Mouse (Mus musculus): ENCODE results near the gene Cel. TPM values are rescaled to one million over a fixed set of nuclear protein-coding genes. Genes with fewer than 3 reads are reported as not detected.

Gene Cel
- polyA plus RNA-seq, 1 experiment from 2014 or later, result not detected

DNA sequence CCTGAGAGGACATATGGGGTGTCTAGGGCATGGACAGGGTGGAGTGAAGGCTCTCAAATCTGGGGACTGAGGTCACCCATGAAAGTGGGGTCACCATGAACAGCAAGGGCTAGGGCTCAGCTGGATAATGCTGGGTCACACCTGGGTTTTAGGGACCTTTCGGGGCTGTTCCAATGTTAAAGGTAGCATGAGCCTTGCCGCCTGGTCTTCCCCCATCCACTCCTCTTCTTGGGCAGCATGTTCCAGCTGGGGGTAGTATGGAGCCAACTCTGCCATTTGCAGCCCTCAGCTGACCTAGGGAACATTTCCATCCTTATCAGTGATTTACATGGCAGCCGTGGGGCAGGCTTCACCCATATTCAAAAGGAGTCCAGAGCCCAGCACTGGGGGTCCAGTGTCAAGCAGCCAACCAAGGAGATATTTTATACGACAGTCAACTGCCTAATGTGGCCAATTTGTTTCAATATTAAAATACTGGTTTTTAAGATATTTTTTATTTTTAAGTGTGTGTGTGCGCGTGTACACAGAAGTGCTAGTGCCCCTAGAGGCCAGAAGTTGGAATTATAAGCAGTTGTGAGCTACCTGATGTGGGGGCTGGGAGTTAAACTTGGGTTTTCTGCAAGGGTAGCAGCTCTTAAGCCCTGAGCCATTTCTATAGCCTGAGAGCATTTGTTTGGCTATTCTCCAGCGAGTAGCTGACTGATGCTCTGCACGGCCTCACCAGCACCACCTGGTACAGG, 43.6 kb upstream of the Cel start:
- Histone ChIP-seq H3K4me3 (ENCODE audit: low read depth, low read length) (no peak overlapping the region), H3K27me3 (ENCODE audit: insufficient read depth, low read length) (no peaks in the 10 kb centered on the region), H3K36me3 (ENCODE audit: insufficient read depth) (no peaks in the 10 kb centered on the region), H3K4me1 (ENCODE audit: insufficient read depth) (no peaks in the 10 kb centered on the region), H3K9ac (no peak overlapping the region), H3K9me3 (ENCODE audit: low read depth, low read length) (no peaks in the 10 kb centered on the region), H3K27ac (ENCODE audit: low read depth) (no peak overlapping the region), H3K4me2 (no peak overlapping the region)
- WGBS, result 58% methylated on average over 8 of the region's 8 CpGs
- ATAC-seq (ENCODE audit: insufficient read depth) (no peak), DNase-seq (peak; percentile 47)
- TF ChIP-seq CTCF (IDR thresholded peaks at IDR 0.05; ENCODE audit: low read depth), result peak; percentile 48

DNA sequence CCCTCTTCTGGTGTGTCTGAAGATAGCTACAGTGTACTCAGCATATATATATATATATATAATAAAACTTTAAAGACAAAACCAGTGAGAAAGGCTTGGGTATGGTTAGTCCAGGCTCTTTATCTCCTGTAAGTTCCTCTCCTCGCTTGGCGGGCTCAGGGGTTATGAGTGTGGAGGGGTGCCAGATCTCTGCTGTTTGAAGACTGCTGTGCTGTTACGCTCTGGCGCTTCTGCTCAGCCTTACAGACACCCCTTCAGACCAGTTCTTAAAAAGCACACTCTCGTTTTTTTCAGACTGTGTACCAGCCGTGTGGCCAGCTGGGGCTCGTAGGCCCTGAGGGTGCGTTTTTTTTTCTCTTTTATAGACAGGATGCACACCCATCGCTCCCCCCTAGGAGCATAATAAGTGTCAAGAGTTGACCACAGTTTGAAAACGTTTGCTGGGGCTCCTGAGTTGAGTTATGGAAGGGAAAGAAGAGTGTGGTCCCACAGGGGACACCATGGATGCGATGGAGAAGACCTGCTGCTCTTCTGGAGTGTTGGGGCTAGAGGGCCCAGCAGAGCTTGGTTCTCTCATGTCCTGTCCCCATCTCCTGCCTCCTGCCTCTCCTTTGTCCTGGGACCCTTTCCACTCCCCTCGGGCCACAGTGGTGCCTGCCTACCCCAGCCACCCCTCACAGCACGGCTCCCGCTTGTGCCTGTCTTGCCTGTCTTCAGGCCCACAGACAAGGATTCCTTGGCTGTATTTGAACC, 42.8 kb upstream of the Cel start:
- no peak for DNase-seq
- Histone ChIP-seq H3K27ac (ENCODE audit: low read depth) (no peak overlapping the region), H3K4me3 (ENCODE audit: low read depth, low read length) (no peak overlapping the region), H3K4me1 (ENCODE audit: insufficient read depth) (no peaks in the 10 kb centered on the region), H3K36me3 (ENCODE audit: insufficient read depth) (no peaks in the 10 kb centered on the region), H3K27me3 (ENCODE audit: insufficient read depth, low read length) (no peaks in the 10 kb centered on the region), H3K9me3 (ENCODE audit: low read depth, low read length) (no peaks in the 10 kb centered on the region), H3K9ac (no peak overlapping the region), H3K4me2 (no peak overlapping the region)
- no peak for TF ChIP-seq CTCF (IDR thresholded peaks at IDR 0.05; ENCODE audit: low read depth)
- ATAC-seq (ENCODE audit: insufficient read depth), result no peak
- 63% methylated on average over 14 of the region's 14 CpGs for WGBS

DNA sequence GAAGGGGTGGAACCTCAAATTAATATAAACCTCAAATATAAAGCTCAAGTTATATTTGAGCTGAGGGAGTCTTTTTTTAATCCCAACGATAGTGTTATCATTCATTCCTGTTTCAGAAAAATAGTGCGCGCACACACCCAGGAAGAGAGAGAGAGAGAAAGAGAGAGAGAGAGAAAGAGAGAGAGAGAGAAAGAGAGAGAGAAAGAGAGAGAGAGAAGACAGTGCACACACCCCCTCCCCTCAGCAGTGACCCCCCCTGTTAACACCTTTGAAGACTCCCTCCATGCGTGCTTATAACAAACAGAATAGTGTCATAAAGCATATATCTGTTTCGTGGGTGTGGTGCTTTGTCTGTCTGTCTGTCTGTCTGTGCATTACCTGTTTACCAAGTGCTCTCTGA, 40.3 kb upstream of the Cel start:
- no peaks in the 10 kb centered on the region for H3K27me3 ChIP-seq (ENCODE audit: insufficient read depth, low read length)
- TF ChIP-seq CTCF (IDR thresholded peaks at IDR 0.05; ENCODE audit: low read depth), result no peak
- H3K36me3 ChIP-seq (ENCODE audit: insufficient read depth), result no peaks in the 10 kb centered on the region
- ATAC-seq (ENCODE audit: insufficient read depth), result no peak
- no peak overlapping the region for H3K4me3 ChIP-seq (ENCODE audit: low read depth, low read length)
- H3K4me2 ChIP-seq, result no peak overlapping the region
- DNase-seq, result no peak
- H3K4me1 ChIP-seq (ENCODE audit: insufficient read depth), result no peaks in the 10 kb centered on the region
- no peaks in the 10 kb centered on the region for H3K9me3 ChIP-seq (ENCODE audit: low read depth, low read length)
- no peak overlapping the region for H3K27ac ChIP-seq (ENCODE audit: low read depth)
- H3K9ac ChIP-seq, result no peak overlapping the region
- 82% methylated on average over 5 of the region's 5 CpGs for WGBS

DNA sequence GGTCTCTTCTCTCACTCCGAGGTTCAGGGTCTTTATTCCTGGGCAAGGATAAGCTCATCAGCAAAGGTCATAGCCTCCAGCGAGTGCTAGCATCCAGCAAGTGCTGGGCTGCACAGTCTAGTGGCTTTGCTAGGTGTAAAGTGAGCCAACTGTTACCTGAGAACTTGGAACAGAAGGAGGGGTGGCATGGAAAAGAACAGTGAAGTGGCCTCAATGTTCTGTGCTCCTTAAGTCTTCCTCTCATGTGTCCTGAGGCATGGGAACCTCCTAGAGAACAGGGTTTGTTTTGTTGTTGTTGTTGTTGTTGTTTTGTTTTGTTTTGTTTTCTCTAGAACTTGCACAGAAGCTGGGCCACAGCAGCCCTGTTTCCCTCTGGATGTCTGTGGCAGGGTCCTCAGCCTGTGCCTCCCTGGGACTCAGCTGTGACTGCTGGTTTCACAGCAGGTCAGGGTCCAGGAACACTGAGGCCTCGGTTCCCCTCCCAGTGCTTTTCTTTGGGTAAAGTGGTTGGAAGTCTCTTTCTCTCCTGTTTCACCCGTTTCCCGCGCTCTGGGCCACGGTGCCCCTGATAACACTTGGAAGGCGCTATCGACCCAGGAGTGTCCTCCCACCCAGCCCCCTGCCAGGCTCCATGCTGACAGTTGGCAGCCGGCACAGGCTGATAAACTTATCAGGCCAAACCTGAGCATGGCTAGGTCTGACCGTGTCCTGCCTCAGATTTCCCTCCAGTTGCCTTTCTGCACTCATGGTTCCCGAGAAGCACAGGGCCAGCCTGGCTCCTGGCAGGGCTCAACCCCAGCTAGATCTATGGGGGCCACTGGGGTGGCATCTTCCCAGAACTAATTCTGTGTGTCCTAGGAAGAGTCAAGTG, 38.8 kb upstream of the Cel start:
- TF ChIP-seq CTCF (IDR thresholded peaks at IDR 0.05; ENCODE audit: low read depth), result no peak
- Histone ChIP-seq H3K9ac (no peak overlapping the region), H3K27me3 (ENCODE audit: insufficient read depth, low read length) (no peaks in the 10 kb centered on the region), H3K36me3 (ENCODE audit: insufficient read depth) (no peaks in the 10 kb centered on the region), H3K9me3 (ENCODE audit: low read depth, low read length) (no peaks in the 10 kb centered on the region), H3K4me2 (no peak overlapping the region), H3K27ac (ENCODE audit: low read depth) (no peak overlapping the region), H3K4me3 (ENCODE audit: low read depth, low read length) (no peak overlapping the region), H3K4me1 (ENCODE audit: insufficient read depth) (no peaks in the 10 kb centered on the region)
- peak; percentile 41; the same call in 1 of the 2 replicates for ATAC-seq (ENCODE audit: insufficient read depth)
- DNase-seq, result no peak
- 41% methylated on average over 12 of the region's 12 CpGs for WGBS

DNA sequence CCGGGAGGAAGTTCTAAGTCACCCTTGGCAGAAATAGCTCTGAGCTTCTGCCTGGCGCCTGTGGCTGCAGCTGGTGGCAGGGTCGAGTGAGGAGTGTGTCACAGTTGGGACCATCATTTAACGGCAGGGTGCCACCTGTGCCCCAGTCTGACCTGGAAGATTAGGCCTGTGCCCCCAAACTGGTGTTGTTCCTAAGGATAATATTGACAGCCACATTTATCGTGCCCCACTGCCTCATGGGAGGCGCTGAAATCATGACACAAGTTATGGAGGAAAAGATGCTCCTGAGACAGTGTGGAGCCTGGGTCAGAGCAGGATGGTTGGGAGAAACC, 36.3 kb upstream of the Cel start:
- WGBS, result 59% methylated on average over 6 of the region's 6 CpGs
- Histone ChIP-seq H3K4me2 (no peak overlapping the region), H3K9ac (no peak overlapping the region)

DNA sequence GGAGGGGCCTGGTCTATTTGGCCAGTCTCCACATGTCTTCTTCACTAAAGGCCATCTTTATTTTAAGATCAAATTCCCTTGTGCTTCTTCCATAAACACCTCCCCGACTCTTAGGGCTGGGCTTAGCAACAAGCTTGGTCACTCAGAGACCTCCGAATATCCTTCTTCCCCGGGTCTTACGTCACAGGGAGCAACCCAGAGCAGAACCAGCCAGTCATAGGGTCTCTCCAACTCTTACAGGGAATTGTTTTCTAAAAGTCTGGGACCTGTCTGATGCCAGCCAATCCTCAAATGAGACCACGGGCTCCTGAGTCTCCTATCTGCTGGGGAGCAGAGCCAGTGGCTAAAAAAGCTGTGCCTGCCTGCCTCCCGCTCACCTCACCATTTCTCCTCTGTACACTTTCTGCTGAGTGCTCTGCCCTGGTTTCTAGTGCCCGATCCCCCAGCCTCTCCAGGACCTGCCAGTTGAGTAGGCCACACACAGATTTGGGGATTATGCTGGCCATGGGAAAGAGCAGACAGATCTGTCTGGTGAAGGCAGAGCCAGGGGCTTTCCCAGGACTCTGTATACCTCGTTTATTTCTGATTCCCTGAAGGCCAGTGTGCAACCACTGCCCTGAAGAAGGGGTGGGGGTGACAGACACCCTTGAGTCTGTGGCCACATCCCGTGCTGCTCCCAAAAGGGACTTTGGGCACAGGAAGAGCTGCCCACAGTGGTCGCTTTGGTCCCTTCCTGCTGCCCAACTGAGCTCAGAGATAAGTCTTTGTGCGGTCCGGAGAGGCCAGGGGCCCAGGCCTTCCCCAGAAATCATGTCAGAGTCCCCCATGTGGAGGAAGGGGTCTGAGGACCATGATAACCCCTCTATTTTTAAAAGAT, 35.7 kb upstream of the Cel start:
- H3K9me3 ChIP-seq (ENCODE audit: low read depth, low read length), result no peaks in the 10 kb centered on the region
- H3K9ac ChIP-seq, result no peak overlapping the region
- no peak for TF ChIP-seq CTCF (IDR thresholded peaks at IDR 0.05; ENCODE audit: low read depth)
- H3K27me3 ChIP-seq (ENCODE audit: insufficient read depth, low read length), result no peaks in the 10 kb centered on the region
- no peak overlapping the region for H3K4me3 ChIP-seq (ENCODE audit: low read depth, low read length)
- no peaks in the 10 kb centered on the region for H3K4me1 ChIP-seq (ENCODE audit: insufficient read depth)
- H3K4me2 ChIP-seq, result no peak overlapping the region
- ATAC-seq (ENCODE audit: insufficient read depth), result no peak
- no peaks in the 10 kb centered on the region for H3K36me3 ChIP-seq (ENCODE audit: insufficient read depth)
- peak overlapping the region; percentile 16; the same call in 1 of the 2 replicates for H3K27ac ChIP-seq (ENCODE audit: low read depth)
- no peak for DNase-seq
- 51% methylated on average over 12 of the region's 12 CpGs for WGBS

More for the DNA sequence above, 36.3 kb upstream of the Cel start:
- no peaks in the 10 kb centered on the region for H3K27me3 ChIP-seq (ENCODE audit: insufficient read depth, low read length)
- ATAC-seq (ENCODE audit: insufficient read depth) (no peak), DNase-seq (no peak)
- H3K27ac ChIP-seq (ENCODE audit: low read depth), result no peak overlapping the region
- H3K4me3 ChIP-seq (ENCODE audit: low read depth, low read length), result no peak overlapping the region
- H3K36me3 ChIP-seq (ENCODE audit: insufficient read depth), result no peaks in the 10 kb centered on the region
- H3K4me1 ChIP-seq (ENCODE audit: insufficient read depth), result no peaks in the 10 kb centered on the region
- H3K9me3 ChIP-seq (ENCODE audit: low read depth, low read length), result no peaks in the 10 kb centered on the region
- no peak for TF ChIP-seq CTCF (IDR thresholded peaks at IDR 0.05; ENCODE audit: low read depth)
